Mouse (Mus musculus) adrenal gland, postnatal 4 days (tissue): ENCODE results near the gene Pus7l. TPM values are rescaled to one million over a fixed set of nuclear protein-coding genes. Genes with fewer than 3 reads are reported as not detected.
A peak's percentile ranks its signal among the peaks of the same experiment; 100 is the strongest.

Source experiments
- DNase-seq, 2 experiments: peaks; one replicate each; pipeline ENCODE4 v3.0.0; 2021 to 2022; ENCODE audit warnings: low spot score in 2 of 2, mixed read lengths in 2 of 2
- long read RNA-seq, 2 experiments: library from polyadenylated mRNA; stranded (forward); transcript quantifications; one replicate each; pipeline ENCODE4 v2.0.0; 2021
- total RNA-seq, 2 experiments: library from RNA; stranded (reverse); gene quantifications; 2 replicates each; pipeline ENCODE4 v1.2.3; 2021

The Pus7l gene
- 1 to 10 TPM; 6.1 to 6.7 TPM for total RNA-seq
- long read RNA-seq, experiment 1, transcript Pus7l-201 (9 exons, 2,840 nt) = major isoform, 5 of 8 reads
- long read RNA-seq, experiment 1, partial matches to known transcripts = 0 of 8 reads
- long read RNA-seq, experiment 1, other reads (novel, unspliced or antisense) = 3 of 8 reads
- long read RNA-seq, experiment 2, transcript Pus7l-201 (9 exons, 2,840 nt) = major isoform, 7 of 17 reads
- long read RNA-seq, experiment 2, partial matches to known transcripts = 4 of 17 reads
- long read RNA-seq, experiment 2, other reads (novel, unspliced or antisense) = 4 of 17 reads

DNA sequence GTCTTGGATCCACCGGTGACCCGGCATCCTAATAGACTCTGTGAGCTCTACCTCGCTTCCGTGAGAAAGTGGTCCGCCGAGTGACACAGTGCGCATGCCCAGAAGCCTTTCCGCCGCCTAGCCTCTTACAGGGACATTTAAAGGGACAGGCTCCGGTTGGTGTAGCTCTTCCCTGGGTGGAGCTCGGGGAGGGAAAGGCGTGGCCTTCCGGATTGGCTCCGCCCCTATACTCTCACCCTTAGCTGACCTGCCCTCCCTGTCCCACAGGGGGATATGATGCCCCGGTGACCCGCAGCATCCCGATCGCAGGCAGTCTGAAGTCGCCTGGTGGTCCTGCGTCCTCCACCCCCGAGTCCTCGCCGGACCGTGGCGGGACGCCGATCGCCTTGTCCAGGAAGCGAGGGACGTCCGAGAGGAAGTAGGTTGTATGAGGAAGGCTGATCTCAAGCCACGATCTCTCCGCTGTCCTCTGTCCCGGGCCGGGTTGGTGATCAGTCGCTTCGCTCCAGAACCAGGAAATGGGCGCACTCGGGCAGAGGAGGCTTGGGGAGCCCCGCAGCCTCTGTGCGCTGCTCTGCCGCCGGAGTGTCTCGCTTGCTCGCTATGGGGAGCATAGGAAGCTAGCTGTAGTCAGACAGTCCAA lies at the start of gene Pus7l, which contains the start of gene Irak4:
TSS of gene Pus7l (minus strand) at position 139 of the 643 bp plus-strand sequence.
TSS of gene Irak4 (plus strand) at position 235 of the 643 bp plus-strand sequence.
- peak; percentile 59 to 79 for DNase-seq

DNA sequence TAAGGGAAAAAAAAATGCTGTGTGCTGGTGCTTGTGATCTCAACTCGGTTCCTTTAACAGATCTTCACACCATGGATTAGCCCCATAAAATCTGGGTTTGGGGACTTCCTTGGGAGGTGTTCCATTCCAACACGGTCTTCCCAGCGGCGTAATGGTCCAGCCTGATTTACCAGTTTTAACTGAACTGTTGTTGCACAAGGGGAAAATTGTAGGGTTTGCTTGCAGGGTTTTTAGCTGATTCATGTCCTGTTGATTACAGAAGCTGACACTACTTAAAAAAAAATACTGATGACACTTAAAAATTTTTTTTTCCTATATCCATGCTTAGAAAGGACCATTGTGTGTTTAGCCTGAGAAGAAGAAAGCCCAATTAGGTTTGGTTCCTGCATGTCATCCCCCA lies 48.0 kb upstream of the Pus7l start:
- DNase-seq = no peak

DNA sequence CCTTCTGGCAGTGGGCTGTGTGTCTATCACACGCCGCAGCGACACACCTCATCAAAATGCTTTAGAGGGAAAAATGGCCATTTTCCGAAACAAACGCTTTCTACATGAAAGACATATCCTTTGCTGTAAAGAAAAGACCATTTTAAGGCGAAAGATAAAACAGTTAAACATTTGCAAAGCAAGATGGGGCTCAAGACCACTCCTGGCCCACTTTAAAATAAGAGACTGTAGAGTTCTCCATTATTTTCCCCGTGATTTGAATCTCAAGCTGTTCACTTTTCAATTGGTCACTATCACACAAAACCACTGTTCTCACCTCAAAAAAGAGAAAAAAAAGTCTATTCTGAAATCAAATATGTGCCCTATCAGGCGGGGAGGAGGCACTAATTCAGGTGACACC lies 46.7 kb upstream of the Pus7l start:
- DNase-seq = no peak

DNA sequence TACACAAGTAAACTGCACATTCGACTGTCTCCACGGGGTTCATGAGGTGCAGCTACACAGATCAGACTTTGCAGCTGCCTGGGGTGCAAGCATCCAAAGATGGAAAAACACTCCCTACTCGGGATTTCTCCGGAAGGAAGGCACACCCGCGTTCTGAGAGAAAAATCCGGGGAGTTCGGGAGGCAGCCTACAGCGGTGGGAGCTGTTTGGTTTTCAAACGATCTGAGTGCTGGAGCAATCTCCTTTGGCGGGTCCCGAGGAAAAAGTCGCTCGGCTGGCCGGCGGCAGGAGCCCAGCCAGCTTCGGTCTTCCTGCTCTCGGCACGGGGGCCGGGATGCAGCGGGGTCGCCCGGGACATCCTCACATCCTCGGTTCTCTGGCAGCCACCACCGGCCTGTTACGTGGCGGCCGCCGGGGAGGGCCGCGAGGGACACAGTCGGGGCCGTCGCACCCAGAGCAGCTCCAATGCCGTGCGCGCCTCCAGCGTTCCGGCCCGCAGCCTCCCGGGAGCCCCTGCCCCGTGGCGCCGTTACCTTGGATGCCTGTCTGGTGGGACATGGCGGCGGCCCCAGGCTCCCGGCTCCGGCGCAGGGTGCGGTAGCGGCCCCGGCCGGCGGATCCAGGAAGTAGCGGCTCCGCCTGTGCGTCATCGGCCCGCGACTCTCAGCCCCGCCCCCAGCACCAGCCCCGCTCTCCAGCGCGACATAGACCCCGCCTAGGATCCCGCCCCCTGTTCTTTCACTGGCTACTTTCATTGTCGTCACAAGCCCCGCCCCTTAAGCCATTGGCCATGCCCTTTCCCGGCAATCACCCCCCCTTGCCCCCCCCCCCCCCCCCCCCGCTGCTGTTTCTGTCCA lies 46.1 kb upstream of the Pus7l start, which contains the start of gene Twf1:
TSS of gene Twf1 (minus strand) at position 671 of the 857 bp plus-strand sequence.
- peak; percentile 96 for DNase-seq

DNA sequence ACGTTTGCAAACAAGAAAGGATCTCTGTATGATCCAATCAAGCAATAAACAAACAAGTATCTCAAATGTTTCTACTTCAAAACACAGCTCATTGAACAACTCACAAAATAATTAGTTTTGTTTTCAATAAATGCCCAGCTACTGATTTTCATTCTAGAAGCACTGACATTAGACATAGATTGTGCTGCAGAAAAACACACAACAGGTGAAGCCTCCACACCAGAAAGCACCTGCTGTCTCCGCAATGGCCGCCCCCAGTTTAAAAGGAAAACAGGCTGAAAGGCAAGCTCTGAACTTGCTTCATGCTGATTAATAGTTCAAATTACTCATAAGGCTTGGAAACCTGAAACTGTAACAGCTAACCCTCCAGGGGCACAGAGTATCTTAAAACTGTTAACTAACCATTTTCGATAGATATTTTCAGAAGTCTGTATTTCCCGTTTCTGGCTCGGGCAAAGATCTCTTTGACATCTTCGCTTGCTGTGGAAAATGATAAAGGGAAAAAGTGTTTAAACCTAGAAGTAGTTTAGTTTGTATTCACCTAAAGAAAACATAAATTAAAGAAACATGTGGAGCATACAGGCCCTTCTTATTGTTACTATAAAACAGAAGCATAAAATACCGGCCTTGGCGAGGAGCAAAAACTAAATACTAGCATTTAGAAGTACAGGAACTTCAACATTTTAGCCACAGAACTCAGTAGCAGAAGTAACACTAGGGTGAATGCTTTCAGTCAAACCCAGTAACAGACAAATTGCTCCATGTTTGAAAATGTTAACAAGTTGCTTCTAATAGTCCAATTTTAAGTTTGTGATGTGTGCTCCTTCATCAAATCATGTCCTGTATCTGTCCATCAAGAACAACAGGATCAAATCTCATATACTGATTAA lies 44.7 kb upstream of the Pus7l start:
- no peak for DNase-seq

DNA sequence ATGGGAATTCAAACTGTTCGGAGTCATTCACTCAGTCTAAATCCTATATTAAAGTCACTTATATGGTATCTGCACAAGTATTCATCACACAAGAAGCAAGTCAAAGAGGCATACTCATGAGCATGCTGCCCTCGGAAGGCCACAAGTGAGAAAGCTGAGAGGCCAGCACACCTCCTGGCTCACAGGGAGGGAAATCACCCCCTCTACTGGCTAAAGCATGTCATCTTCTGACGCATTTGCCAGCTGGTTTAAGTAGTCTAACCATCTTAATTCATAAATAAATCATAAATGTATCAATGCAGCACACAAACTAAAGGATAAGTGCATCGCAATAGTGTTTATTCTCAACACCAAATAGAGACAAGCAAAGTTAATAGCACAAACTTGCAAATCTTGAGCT lies 41.4 kb upstream of the Pus7l start:
- DNase-seq = no peak

DNA sequence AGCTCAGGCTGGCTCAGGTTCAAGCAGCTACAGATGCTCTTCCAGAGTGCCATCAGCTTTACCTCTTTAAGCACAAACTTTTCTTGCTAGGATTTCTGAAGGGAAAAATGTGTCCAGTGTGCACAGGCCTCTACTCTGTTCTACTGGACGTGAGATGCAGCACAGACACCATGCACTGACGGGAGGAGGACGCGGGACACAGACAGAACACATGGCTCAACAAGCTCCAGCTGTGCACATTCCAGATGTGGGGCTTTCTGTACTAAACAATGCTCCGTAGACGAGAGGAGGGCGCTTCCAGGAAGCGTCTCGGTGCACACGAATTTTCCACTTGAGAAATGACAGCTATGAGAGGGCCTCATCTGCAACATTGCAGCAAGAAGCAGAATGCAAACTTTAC lies 39.8 kb upstream of the Pus7l start:
- DNase-seq = no peak

DNA sequence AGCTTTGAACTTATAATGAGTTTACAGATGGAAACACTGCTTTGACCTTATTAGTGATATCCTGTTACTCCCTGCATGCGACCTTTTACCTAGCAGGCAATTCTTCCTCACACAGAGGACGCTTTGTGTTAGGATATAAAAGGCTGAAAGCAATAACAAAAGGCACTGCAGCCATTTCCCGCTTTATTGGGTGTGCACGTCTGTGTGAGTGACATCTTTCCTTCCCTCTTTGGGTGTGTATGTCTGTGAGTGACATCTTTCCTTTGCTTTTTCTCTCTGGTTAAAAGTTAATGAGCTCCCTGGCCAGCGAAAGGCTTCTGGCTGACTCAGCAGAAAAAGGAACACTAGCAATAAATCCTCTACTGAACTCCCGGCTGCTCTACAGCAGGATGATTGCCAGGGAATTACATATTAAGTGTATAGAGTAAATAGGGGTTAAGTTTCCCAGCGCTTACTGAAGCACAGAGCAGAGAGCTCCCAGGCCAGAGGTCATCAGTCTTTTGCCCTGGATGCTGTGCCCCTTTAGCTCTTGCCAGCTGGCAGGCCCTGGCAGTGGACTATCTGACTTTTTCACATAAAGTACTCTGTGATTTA lies 38.8 kb upstream of the Pus7l start:
- no peak for DNase-seq

DNA sequence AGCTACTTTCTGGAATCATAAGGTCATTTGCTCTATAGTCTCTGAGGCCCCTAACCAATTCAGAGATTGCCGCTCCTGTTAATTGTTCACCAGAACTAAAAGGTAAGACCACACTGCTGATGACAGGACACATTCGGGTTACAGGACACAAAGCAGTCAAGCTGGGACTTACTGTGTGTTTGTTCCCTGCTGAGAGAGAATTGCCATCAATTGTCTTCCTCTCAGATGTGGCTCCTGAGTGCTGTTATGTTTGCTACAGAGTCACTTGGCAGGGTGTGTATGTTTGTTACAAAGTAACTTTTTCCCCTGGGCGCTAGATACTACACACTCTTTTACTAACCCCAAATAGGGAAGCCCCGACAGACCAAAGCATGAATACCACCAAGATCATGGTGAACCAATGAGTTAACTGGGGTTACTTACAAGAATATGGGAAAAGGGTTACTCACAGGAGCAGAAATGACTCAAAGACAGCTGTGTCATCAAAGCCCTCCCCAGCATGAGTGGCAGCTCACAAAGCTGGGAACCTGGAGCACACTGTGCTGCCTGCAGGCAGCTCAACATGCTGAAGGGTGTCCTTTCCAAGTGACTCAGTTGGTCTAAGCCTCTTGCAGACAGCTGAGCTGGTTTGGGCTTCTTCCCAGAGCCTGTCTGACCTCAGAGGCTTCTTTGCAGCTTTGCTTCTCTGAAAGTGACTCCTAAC lies 31.4 kb upstream of the Pus7l start:
- DNase-seq = no peak

DNA sequence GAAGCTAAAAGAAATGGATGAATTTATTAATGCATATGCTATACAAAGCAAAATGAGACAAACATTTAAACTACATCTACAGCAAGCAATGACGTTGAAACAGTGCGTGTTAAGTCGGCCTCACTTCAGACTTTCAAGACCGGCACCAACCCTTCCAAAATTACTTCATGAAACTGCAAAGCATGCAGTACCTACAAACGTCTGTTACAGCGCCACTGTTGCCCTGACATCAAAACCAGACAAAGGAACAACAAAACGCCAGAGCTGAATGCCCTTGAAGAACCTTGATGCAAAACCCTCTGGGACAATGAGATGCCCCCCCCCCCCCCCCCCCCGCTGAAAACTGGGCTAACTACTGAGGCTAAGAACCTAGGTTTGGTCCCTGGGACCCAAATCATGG lies 29.4 kb upstream of the Pus7l start:
- no peak for DNase-seq

DNA sequence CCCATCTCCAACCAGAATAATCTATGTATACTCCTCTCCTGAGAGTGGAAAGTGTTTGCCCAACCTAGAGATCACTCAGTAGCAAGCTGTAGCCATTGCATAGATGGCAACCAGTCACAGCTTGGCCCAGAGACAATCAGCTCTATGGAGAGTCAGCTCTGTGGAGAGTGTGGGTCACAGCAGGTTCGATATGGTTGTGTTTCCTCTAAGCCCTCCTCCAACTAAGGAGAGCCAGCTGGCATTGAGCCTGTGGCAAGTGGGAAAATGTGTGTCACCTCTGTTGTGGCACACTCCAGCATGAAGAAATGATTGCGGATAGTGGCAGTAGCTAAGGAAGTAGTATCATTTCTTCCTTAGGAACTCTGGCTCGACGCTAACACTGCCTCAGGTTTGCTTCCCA lies 28.2 kb upstream of the Pus7l start:
- DNase-seq = no peak

DNA sequence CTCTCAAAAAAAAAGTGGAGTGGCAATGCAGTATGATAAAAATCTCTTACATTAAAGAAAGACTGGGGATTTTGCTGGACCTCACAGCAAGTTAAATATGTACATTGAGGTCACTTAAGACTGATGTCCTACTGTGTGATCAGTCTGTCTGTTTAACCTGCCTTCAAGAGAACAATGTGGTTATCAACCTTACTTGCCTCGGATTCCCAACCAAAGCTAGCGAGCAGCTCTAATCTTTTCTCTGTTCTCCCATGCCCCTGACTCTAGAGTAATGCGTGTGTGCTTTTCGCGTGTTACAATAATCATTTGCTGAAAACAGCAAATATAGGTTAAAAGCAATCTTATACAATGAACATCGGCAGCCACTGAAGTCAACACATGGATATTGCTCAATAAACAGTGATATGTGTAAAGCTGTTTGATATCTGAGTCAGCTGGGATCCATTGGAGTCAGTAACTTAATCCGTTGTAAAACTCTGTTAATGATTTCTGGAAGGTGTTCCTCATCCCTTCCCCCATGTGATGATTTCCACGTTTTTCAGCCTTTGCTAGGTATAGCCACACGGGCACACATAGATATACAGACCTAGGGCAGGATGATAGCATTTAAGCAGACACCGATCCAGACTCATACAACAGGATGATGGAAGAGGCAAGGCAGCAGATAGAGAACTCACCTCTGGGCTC lies 25.3 kb upstream of the Pus7l start:
- no peak for DNase-seq

DNA sequence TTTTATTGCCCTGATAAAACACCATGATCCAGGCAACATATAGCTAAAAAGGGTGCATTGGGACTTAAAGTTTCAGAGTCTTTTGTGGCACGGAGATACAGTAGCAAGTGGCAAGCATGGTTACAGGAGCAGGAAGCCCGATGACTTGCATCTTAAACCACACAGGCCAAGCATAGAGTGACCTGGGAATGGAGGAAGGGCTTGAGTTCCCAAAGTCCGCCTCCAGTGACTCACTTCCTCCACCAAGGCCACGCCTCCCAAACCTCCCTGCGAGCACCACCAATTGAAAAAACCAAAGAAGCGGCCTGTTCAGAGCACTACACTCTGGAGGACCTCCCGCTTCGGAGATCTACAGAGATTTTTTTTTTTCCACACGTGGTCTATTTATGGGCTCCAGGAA lies 22.5 kb upstream of the Pus7l start:
- no peak for DNase-seq

DNA sequence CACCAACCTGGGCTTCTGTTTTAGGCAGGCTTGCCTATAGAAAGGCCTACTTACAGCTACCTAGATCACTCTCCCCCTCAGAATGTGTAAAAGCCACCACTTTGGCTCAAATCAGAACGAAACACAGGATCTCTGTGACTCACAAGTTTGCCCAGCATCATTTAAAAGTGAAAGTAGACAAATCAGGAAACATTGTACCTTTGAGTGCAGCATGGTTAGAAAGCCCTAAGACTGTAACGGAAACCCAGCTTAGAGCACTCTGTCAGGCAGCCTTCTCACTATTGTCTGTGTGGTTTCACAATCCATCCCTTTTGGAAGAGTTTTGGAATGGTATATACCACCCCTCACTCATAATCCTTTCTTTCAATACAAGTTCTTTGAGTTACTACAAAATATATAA lies 21.6 kb upstream of the Pus7l start:
- no peak for DNase-seq

DNA sequence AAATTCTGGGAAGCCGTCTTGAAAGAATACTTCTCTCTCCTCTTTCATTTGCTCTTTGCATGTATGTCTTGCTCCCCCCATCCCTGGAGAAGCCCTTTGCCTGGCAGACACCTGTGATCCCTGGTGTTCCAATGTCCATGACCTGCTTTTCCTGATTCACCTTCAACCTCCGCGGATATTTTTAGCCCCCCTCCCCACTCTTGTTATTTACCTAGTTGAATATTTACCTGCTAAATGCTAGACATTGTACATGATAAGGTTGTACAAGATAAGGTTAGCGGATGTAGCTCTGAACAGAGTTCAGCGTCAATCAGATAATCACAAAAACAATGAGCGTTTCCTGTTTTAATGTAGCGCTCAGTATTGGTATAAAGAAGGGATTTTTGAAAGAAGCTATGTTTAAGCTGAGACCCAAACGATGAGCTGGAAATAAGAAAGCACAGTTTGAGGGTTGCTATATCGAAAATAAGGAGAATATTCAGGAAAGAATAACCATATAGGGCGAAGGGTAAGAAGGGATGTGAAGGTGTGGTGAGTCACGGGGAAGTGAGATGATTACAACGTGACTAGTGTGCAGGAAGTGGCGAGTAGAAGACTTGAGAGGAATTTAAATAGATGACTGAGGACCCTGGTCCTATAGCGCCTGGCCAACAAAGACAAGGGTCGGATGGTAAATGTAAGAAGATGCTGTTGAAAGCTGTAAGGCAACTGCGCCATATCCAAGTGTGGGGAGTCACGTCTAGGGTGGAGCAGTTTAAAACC lies 15.7 kb upstream of the Pus7l start:
- no peak for DNase-seq

DNA sequence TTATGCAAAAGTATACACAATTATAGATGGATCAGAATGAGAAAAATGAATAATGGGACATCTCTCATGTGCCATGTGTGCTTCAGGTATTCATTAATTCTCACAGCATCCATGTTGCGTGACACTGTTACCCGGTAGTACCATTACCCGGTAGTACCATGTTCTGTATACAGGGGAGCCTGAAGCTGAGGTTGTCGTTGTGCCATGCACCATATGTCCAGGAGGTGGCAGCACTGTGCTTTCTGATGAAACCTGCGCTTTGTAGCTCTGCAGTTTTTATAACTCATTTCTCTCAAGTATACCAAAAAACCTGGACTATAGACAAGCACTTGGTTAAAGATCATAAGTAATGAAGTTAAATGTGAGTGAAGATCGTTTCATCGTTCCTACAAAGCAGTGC lies 14.1 kb upstream of the Pus7l start:
- DNase-seq = peak; percentile 50 to 67

DNA sequence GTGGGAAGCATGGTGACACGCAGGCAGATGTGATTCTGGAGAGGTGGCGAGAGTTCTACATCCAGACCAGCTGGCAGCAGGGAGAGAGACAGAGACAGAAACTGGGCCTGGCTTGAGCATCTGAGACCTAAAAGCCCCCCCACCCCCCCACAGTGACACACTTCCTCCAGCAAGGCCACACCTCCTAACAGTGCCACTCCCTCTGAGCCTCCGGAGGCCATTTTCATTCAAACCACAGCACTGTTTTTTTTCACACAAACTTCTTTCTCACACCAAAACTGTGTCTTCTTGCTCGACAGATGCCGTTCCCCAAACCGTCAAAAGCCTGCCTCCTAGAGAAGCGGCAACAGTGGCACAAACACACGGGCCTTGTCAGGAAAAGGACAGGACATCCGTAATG lies 10.2 kb upstream of the Pus7l start:
- no peak for DNase-seq

DNA sequence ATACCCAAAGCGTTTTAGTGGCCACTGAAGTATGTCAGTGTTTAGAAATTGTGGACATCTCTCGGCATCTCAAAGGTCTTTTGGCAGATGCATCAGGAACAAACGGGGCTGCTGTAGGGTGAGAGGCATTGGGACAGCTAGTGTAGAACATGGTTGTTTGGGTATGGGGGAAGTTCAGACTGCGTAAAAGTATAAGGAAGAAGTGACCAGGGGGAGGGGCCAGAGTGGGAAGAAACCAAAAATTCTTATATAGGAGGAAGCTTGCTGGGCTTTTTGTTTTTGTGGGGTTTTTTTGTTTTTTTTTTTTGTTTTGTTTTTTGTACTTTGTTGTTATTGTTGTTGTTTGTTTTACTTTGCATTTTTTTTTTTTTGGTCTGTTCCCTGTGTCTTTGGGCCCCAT lies 1.5 kb upstream of the Pus7l start:
- DNase-seq = no peak
